Mouse (Mus musculus): ENCODE data around the gene Col8a2.

GRCm38 (mm10) chr4:126295152-126295551 lies 8.6 kb downstream of the Col8a2 start:
- TF ChIP-seq CTCF (IDR thresholded peaks at IDR 0.05; ENCODE audit: extremely low read depth, insufficient read depth, low read length): no peak
- TF ChIP-seq POLR2A (IDR thresholded peaks at IDR 0.05; ENCODE audit: extremely low read depth, insufficient read depth, low read length): no peak

Measured in cortical plate, adult 2 months (tissue).